Mouse (Mus musculus) right cerebral cortex, postnatal 10 days (tissue): ENCODE measurements at regions not wholly inside any gene's neighbourhood (a gene's known extent, or its start where the extent isn't known, plus 50 kb on each side); places are given as distances from the start of the nearest gene placed in this dataset.

Source experiments
- DNase-seq, 2 experiments: peaks; one replicate each; pipeline ENCODE4 v3.0.0; 2021; ENCODE audit warnings: low spot score in 2 of 2

DNA sequence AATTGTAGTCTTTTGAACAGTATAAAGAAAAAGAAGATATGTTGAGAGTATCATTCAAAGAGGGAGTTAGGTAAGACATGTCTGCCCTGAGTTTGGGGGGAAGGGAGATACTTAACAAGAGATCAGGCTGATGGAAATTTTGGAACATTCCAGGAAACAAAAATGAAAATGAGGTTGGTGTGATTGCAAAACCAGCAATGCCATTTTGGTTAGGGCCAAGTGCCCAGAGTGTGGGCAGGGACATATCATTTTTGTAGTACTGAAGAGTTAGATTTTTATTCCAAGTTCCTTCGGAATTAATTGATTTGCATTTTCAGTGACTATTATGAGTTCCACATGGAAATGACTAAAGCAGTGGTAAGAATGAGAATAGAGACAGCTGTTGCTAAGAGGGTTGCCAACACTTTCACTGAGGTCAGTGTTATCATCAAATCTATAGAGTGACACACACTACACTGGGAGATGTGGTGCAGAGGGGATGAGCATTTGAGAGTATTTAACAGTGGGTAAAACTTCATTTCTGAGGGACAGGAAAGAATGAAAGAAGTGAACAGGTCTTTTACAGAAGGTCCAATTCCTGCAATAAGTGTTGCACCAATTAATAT lies 105.1 kb upstream of the Erbb4 start:
- no peak for DNase-seq

DNA sequence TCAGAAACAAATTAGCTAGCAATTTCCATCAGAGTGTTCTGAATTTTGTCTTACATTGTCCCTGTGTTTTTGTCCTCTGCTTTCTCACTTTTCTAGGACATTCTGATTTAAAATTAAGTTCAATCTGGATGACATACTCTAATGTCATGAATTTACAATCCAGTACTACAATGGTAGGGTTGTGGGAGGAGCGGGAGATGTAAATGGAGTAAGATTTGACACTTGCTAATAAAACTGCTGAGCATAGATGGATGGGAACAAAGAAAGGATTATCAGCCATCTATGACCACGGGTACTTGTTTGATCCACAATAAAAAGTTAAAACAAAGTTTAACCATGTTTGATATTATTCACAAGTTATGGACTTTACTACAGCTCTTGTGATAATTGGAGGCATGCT lies 94.9 kb upstream of the Erbb4 start:
- DNase-seq = no peak

DNA sequence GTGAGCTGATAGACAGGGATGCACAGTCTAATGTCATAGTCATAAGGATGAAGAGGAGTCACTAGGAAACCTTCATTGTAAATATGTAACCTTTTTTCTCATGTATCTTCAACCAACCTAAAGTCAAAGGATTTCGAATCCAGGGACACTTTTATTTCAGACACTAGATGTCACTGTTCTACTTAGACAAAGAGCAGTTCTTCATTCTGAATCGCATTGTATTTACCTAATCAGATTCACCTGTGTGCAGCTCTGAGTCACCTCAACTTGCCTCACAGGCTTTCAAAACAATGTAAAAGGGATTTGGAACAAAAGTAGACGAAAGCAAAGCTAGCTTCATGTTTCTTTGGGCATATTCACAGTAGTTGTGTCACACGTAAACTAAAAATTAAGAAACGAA lies 57.3 kb upstream of the Erbb4 start:
- no peak for DNase-seq
